Mouse (Mus musculus) T-helper 1 cell (primary cell): Measurements from ENCODE around the gene Spns2.

ENCODE experiments used
- in situ Hi-C: fragments of 300-600 bp; cut with MboI, MseI; formaldehyde crosslinking; loops from one replicate; pipeline ENCODE4 v1.15.1; 2025; ENCODE audit warnings: high pct_unique_total_duplicates

Gene Spns2

DNA sequence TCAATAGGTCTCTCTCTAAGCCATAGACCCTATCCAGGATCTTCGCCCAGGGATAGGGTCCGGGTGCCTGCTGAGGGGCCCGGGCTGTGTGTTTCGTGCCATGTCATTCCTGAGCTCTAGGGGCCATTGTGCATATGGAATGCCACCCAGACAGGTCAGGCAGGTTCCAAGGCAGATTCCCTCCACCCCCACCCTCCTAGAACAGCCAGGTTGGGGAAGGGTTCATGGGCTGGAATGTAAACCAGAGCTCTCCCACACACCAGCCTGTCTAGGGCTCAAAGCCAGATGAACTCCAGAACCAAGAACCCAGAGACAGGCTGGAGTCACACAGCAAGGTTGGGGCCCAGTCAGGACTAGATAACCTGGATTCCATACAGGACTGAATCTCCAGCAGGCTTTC is 16.2 kb downstream of the Spns2 start:
- in situ Hi-C loops: no loop called here

DNA sequence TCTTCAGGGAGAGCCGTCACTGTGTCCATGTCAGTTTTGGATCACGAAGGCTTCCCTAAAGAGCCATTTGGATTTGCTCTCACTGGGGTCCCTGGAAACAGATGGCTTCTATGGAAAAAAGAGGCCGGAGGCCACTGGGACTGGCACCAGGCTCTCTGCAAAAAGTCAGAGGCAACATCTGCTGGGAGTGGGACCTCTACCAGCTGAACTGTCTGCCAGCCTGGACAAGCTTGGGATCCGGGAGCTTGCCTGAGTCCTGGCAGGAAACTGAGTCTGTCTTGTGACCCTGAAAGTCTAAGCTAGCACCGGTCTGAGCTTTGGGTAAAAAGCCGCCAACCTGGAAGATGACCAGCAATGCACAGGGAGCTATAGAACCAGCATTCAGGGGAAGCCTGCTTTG is 18.3 kb downstream of the Spns2 start:
- in situ Hi-C loops: no loop called here

DNA sequence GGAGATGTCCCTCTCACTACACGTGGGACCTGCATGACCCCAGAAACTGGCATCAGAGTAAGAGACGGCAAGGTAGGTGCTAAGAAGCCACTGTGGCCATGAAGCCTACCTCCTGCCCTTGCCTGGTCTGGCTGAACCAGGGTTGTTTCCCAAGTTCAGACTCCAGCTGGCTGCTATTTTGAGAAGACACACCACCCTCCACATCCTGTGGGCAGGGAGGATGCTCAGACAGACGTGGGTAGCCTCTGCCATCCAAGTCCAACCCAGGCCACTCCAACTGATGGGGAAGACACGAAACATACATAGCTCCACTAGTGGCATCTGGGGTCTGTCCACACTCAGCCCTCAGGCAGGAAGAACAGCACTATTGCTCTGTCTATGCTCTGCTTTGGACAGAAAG is 19.7 kb downstream of the Spns2 start:
- in situ Hi-C loops: no loop called here

GRCm38 (mm10) chr11:72469217-72469616 is 20.5 kb downstream of the Spns2 start:
- in situ Hi-C loops: no loop called here

DNA sequence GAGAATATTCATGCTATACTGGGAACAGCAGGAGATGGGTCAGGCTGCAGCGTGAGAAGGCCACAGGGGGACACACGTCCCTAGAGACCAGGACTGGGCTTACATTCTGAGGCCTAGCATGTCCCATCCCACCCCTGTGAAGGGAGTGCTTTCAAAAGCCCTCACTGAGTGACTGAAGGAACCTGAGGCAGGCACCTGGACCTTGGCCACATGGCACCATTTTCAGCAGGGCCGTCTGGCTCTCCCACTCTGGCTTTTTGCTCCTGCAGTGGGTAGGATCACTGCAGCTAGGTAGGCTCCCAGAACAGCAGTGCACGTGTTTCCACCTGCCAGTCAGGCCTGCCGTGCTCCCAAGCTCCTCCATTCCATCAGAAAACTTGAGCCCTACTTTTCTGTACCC is 21.2 kb downstream of the Spns2 start:
- in situ Hi-C loops: no loop called here

GRCm38 (mm10) chr11:72466694-72467507 is 22.8 kb downstream of the Spns2 start:
- in situ Hi-C loops: no loop called here

GRCm38 (mm10) chr11:72465978-72466693 is 23.6 kb downstream of the Spns2 start:
- in situ Hi-C loops: no loop called here

DNA sequence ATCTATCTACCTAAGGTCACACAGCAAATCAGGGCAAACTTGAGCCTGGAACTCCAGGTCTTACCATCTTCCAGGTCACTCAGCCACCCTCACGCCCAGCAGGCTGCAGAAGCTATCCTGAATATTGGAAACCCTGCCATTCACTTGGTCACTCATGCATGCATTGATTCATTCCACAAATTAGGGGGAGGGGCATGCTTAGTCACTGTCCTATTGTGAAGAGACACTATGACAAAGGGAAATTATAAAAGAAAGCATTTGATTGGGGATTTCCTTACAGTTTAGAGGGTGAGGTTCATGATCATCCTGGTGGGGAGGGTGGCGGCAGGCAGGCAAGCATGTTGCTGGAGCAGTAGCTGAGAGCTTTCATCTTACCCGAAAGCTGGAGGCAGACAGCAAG is 24.9 kb downstream of the Spns2 start:
- in situ Hi-C loops: no loop called here

- in situ Hi-C loops: no loop called here
Observed at GRCm38 (mm10) chr11:72461500-72461981, 28.2 kb downstream of the Spns2 start.

- in situ Hi-C loops: no loop called here
Observed at GRCm38 (mm10) chr11:72458502-72458901, 31.2 kb downstream of the Spns2 start.

- in situ Hi-C loops: no loop called here
Observed at GRCm38 (mm10) chr11:72457995-72458496, 31.7 kb downstream of the Spns2 start.

GRCm38 (mm10) chr11:72455694-72456093 is 34.0 kb downstream of the Spns2 start:
- in situ Hi-C loops: no loop called here

- in situ Hi-C loops: no loop called here
Observed at GRCm38 (mm10) chr11:72453105-72453953, 36.4 kb downstream of the Spns2 start.

- in situ Hi-C loops: no loop called here
Observed at GRCm38 (mm10) chr11:72452140-72452665, 37.5 kb downstream of the Spns2 start.

DNA sequence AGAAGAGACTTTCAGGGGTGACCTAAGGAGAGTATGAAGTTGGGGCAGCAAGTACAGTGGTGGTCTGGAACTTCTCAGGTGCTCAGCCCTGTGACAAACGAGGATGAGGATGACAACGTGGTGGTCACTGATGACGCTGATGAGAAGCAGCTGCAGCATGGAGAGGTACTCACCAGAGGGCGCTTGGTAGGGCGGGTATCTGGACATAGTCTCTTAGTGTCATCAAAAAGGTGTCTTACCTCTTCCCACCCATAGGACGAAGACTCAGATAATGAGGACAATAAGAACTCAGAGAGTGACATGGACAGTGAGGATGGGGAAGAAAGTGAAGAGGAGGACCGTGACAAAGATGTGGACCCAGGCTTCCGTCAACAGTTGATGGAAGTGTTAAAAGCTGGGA is 42.2 kb downstream of the Spns2 start:
- in situ Hi-C loops: no loop called here

DNA sequence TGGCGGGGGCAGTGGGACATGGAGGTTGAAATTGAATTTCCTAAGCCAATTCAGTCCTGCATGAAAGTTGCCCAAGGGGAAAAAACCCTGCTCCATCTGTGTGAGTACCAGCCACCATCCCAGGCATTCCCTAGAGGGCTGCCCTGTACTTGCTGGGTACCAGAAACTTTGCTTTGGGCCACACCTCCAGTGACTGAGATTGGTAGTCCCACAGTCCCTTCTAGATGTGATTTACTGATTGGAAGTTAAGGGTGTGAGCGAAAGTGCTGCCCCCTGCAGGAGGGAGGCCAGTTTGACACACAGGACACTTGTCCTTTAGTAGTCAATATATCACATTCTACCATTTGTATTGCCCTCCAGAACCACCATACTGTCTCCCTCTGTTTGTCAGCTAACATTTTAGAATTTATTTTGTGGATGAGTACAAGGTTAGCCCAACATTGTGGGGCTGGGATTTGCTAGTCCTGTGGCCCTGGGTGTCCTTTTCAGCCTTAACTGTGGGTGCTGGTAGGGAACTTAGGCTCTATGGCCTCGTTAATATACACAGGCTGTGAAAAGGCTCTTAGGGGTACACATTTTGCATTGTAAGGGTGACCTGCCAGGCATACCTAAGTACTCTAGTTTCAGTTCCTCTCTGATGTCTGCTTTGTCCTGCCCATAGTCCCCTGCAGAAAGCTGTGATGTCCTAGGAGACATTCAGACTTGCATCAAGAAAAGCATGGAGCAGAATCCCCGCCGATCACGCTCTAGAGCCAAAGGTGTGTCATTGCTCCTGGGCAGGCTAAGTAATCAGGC is 43.2 kb downstream of the Spns2 start:
- in situ Hi-C loops: no loop called here

DNA sequence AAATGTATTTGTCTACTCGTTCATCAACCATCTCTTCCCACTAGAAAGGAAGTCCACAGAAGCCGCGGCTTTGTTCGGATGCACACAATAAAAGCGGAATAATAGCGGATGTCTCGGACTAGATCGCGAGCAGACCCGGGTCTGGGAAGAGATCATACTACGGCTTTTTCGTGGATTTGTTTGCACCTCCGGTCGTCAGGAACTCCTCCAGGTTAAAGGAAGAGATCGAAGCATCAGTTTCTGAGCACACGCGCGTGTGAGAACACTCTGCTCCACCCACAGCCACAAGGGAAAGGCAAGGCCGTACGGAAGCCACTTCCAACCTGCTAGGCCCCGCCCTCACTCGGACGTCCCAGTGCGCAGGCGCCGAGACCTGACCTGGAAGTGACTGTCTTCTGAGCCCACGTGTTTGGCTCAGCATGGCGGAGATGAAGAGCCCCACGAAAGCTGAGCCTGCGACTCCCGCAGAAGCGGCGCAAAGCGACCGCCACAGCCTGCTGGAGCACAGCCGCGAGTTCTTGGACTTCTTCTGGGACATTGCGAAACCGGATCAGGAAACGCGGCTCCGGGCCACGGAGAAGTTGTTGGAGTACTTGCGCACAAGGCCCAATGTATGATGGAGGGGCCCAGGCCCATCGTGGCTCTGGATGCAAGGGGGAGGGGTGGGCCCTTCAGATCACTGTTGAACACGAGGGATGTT is 48.6 kb downstream of the Spns2 start, which contains the start of gene Mybbp1a:
Mybbp1a (plus strand) TSS at position 391 of the 700 bp plus-strand sequence.
- in situ Hi-C loops: loop anchor here (5.0 kb wide), 1 partner anchor 224 kb away; the partner anchor contains the start of gene Med31

DNA sequence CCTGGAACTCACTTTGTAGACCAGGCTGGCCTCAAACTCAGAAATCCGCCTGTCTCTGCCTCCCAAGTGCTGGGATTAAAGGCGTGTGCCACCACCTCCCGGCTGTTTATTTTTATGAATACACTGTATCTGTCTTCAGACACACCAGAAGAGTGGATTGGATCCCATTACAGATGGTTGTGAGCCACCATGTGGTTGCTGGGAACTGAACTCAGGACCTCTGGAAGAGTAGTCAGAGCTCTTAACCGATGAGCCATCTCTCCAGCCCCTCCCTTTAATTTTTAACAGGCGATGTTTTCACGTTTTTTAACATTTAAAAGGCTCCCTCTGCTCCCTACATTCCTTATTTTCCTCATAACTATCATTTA is 49.1 kb downstream of the Spns2 start:
- in situ Hi-C loops: loop anchor here (5.0 kb wide), 1 partner anchor 223 kb away; the partner anchor contains the start of gene Med31

DNA sequence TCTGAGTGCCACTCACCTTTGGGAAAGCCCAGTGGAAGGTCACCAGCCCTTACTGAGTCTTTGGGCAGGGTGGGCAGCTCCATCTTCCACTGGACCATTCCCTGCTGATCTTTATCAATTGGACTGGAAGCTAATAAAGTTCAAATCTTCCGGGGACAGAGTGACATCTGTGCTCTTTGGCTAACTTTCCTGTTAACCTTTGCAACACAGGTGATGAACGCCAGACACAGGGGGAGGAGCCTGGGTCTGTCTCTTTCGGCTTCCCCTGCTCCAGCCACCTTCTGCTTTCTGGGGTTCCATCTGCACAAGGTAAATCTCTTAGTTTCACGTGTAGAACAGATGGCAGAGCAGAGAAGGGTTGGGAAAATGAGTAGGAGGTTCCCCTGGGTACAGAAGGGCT is 51.3 kb downstream of the Spns2 start:
- in situ Hi-C loops: no loop called here
